Mouse (Mus musculus) adrenal gland, postnatal 10 days (tissue): Measurements from ENCODE around the gene Rfx7. TPM values are rescaled to one million over a fixed set of nuclear protein-coding genes. Genes with fewer than 3 reads are reported as not detected.
"Not testable (repeated sequence)": the region's sequence is repeated elsewhere in the genome, so short reads cannot be mapped to it uniquely, and the experiment has no call there.

Experiments
- DNase-seq: peaks from one replicate; pipeline ENCODE4 v3.0.0; 2021; ENCODE audit warnings: mixed read lengths
- microRNA-seq: library from miRNA; unstranded; fragments of <30 nt; microRNA quantifications from one replicate; pipeline ENCODE4 v1.2.0, GENCODE M21; 2021
- total RNA-seq, 2 experiments: library from RNA; stranded (reverse); gene quantifications; 2 replicates each; pipeline ENCODE4 v1.2.3; 2021

Gene Rfx7
- total RNA-seq, 2 experiments from 2014 or later = 20.8 to 28.4 TPM

- DNase-seq = no peak
Measured at GRCm38 (mm10) chr9:72664409-72665351, 132.6 kb downstream of the Rfx7 start.

GRCm38 (mm10) chr9:72665517-72665916 is 133.5 kb downstream of the Rfx7 start:
- DNase-seq = no peak

GRCm38 (mm10) chr9:72666352-72667021 is 134.4 kb downstream of the Rfx7 start:
- not testable (repeated sequence) for DNase-seq

GRCm38 (mm10) chr9:72667126-72667525 is 135.1 kb downstream of the Rfx7 start:
- DNase-seq = no peak

GRCm38 (mm10) chr9:72669383-72669782 is 137.3 kb downstream of the Rfx7 start:
- DNase-seq = peak; percentile 46

GRCm38 (mm10) chr9:72672361-72672760 is 140.3 kb downstream of the Rfx7 start:
- DNase-seq = peak; percentile 91

Small RNA genes lying within 50 kb of the gene (microRNA-seq; reads per million reads assigned to microRNA genes)
- gene Gm28010 = not detected

Other genes with a start within 250 kb of the Rfx7 start
- gene Mns1, start 94.2 kb upstream of the Rfx7 start, total RNA-seq = 1 to 10 TPM; 3.7 to 3.8 TPM
- 10 to 100 TPM in 1 of 2 experiments, 1 to 10 TPM in 1; 6.5 to 11.1 TPM for gene Tex9, start 40.0 kb upstream of the Rfx7 start, total RNA-seq
- 100 to 1,000 TPM; 469 to 580 TPM for gene Nedd4, start 130.1 kb downstream of the Rfx7 start, total RNA-seq